Mouse (Mus musculus) left cerebral cortex, postnatal 10 days (tissue): ENCODE data around the gene Hadh. TPM values are rescaled to one million over a fixed set of nuclear protein-coding genes. Genes with fewer than 3 reads are reported as not detected.
A peak's percentile ranks its signal among the peaks of the same experiment; 100 is the strongest.

Source experiments
- DNase-seq, 2 experiments: peaks; one replicate each; pipeline ENCODE4 v3.0.0; 2021 to 2022; ENCODE audit warnings: low spot score in 2 of 2, mixed read lengths in 1 of 2; ENCODE audit errors: extremely low spot score in 1 of 2
- intact Hi-C: fragments of 180-260 bp; cut with DNase I; formaldehyde crosslinking; loops from one replicate; pipeline ENCODE4 v1.15.1; 2025
- total RNA-seq, 2 experiments: library from RNA; stranded (reverse); gene quantifications; 2 replicates each; pipeline ENCODE4 v1.2.3; 2021

Gene Hadh
- total RNA-seq, 2 experiments from 2014 or later = 20.1 to 20.6 TPM

- DNase-seq = peak; percentile 75 to 76
- intact Hi-C loops = no loop called here
Observed at GRCm38 (mm10) chr3:131245766-131246578, 25.9 kb downstream of the Hadh start.

- intact Hi-C loops = loop anchor here (2.0 to 5.0 kb wide), 3 partner anchors 421 to 523 kb away; no protein-coding TSS in a partner anchor
- DNase-seq = peak; percentile 73 to 86
Observed at GRCm38 (mm10) chr3:131237785-131238633, 33.9 kb downstream of the Hadh start.

GRCm38 (mm10) chr3:131237061-131237460 is 34.8 kb downstream of the Hadh start:
- intact Hi-C loops = loop anchor here (5.0 kb wide), 1 partner anchor 420 kb away; no protein-coding TSS in a partner anchor
- DNase-seq = no peak

GRCm38 (mm10) chr3:131228083-131228482 is 43.8 kb downstream of the Hadh start:
- no peak for DNase-seq
- intact Hi-C loops = no loop called here

- intact Hi-C loops = no loop called here
Observed at GRCm38 (mm10) chr3:131218636-131219390, 53.1 kb downstream of the Hadh start.

GRCm38 (mm10) chr3:131214841-131215240 is 57.1 kb downstream of the Hadh start:
- DNase-seq = peak in 1 of 2 experiments; percentile 52
- intact Hi-C loops = no loop called here

More at GRCm38 (mm10) chr3:131218636-131219390, 53.1 kb downstream of the Hadh start:
- DNase-seq = no peak

- intact Hi-C loops = no loop called here
- DNase-seq = no peak
Observed at GRCm38 (mm10) chr3:131214060-131214658, 57.7 kb downstream of the Hadh start.

- no peak for DNase-seq
- intact Hi-C loops = no loop called here
Observed at GRCm38 (mm10) chr3:131212200-131212599, 59.7 kb downstream of the Hadh start.

- intact Hi-C loops = no loop called here
- DNase-seq = no peak
Observed at GRCm38 (mm10) chr3:131208265-131208891, 63.5 kb downstream of the Hadh start.

- DNase-seq = no peak
- intact Hi-C loops = no loop called here
Observed at GRCm38 (mm10) chr3:131207846-131208245, 64.1 kb downstream of the Hadh start.

- intact Hi-C loops = no loop called here
- no peak for DNase-seq
Observed at GRCm38 (mm10) chr3:131202311-131202710, 69.6 kb downstream of the Hadh start.

- intact Hi-C loops = no loop called here
- no peak for DNase-seq
Observed at GRCm38 (mm10) chr3:131199590-131200288, 72.2 kb downstream of the Hadh start.

- peak in 1 of 2 experiments; percentile 18 for DNase-seq
- intact Hi-C loops = no loop called here
Observed at GRCm38 (mm10) chr3:131198991-131199390, 72.9 kb downstream of the Hadh start.

GRCm38 (mm10) chr3:131196507-131197019 is 75.3 kb downstream of the Hadh start:
- no peak for DNase-seq
- intact Hi-C loops = no loop called here

- DNase-seq = no peak
- intact Hi-C loops = no loop called here
Observed at GRCm38 (mm10) chr3:131196050-131196449, 75.9 kb downstream of the Hadh start.

GRCm38 (mm10) chr3:131191454-131191853 is 80.4 kb downstream of the Hadh start:
- intact Hi-C loops = no loop called here

GRCm38 (mm10) chr3:131190671-131191367 is 81.1 kb downstream of the Hadh start:
- DNase-seq = no peak
- intact Hi-C loops = no loop called here

More at GRCm38 (mm10) chr3:131191454-131191853, 80.4 kb downstream of the Hadh start:
- no peak for DNase-seq
